Mouse (Mus musculus) effector memory CD4-positive, alpha-beta T cell, adult 5 months (primary cell): Measurements from ENCODE around the gene Epb41l2. TPM values are rescaled to one million over a fixed set of nuclear protein-coding genes. Genes with fewer than 3 reads are reported as not detected.

Experiments used
- polyA plus RNA-seq: library from polyadenylated mRNA; unstranded; fragments of 100-300 nt; shearing (Covaris generic); gene quantifications from one replicate; pipeline ENCODE4 v1.2.1, GENCODE M21; 2017

Epb41l2 gene
- 19.0 TPM for polyA plus RNA-seq

GRCm38 (mm10) chr10:25359208-25359958 lies at the start of gene Epb41l2:
Epb41l2 (plus strand) TSS chr10:25359798.

GRCm38 (mm10) chr10:25535891-25536331 lies 176.3 kb downstream of the Epb41l2 start, which contains the start of gene Smlr1:
Smlr1 (minus strand) TSS chr10:25536267.

Other genes with a start within 250 kb of the Epb41l2 start
- 3.0 TPM for gene Akap7, start 51.9 kb upstream of the Epb41l2 start, polyA plus RNA-seq
- not detected for gene Smlr1, start 176.5 kb downstream of the Epb41l2 start, polyA plus RNA-seq